Mouse (Mus musculus) testis, adult 2 months (tissue): ENCODE data around the gene CN725425. TPM values are rescaled to one million over a fixed set of nuclear protein-coding genes. Genes with fewer than 3 reads are reported as not detected.

Experiments used
- H3K27ac ChIP-seq: fragments of 200-500 bp; 2 replicates; pipeline ENCODE4 v1.5.1; 2012; ENCODE audit warnings: low read depth, low read length; ENCODE audit not compliant: control insufficient read depth, insufficient read depth
- H3K27me3 ChIP-seq: fragments of 200-500 bp; 2 replicates; pipeline ENCODE4 v1.6.1; 2012; ENCODE audit warnings: mild to moderate bottlenecking, low read length, moderate library complexity; ENCODE audit not compliant: control insufficient read depth, insufficient read depth
- H3K36me3 ChIP-seq: fragments of 200-500 bp; 2 replicates; pipeline ENCODE4 v1.6.1; 2012; ENCODE audit warnings: mild to moderate bottlenecking, low read length; ENCODE audit not compliant: control insufficient read depth, insufficient read depth
- H3K4me1 ChIP-seq: fragments of 200-500 bp; 2 replicates; pipeline ENCODE4 v1.6.1; 2012; ENCODE audit warnings: low read length; ENCODE audit not compliant: control insufficient read depth, insufficient read depth
- H3K4me3 ChIP-seq: fragments of 200-500 bp; 2 replicates; pipeline ENCODE4 v1.5.1; 2012; ENCODE audit warnings: low read depth, mild to moderate bottlenecking, low read length, moderate library complexity, mixed read lengths; ENCODE audit not compliant: control insufficient read depth
- CTCF ChIP-seq: fragments of 200-500 bp; IDR thresholded peaks from 2 replicates; pipeline ENCODE4 v1.5.1; 2012; ENCODE audit warnings: low read depth, mild to moderate bottlenecking, inconsistent platforms, low read length, moderate library complexity; ENCODE audit not compliant: control insufficient read depth, insufficient read depth, insufficient replicate concordance
- POLR2A ChIP-seq: fragments of 200-500 bp; IDR thresholded peaks from 2 replicates; pipeline ENCODE4 v1.6.1; 2012; ENCODE audit warnings: low read depth, mild to moderate bottlenecking, inconsistent platforms, low read length, moderate library complexity; ENCODE audit not compliant: control insufficient read depth
- polyA plus RNA-seq: library from polyadenylated mRNA; depleted of rRNA; stranded (reverse); fragments of >200 nt; gene quantifications from 2 replicates; pipeline ENCODE4 v1.2.3, GENCODE M21; 2012; rRNA removed

The CN725425 gene
- polyA plus RNA-seq: 1.8 and 2.6 TPM in 2 replicates

DNA sequence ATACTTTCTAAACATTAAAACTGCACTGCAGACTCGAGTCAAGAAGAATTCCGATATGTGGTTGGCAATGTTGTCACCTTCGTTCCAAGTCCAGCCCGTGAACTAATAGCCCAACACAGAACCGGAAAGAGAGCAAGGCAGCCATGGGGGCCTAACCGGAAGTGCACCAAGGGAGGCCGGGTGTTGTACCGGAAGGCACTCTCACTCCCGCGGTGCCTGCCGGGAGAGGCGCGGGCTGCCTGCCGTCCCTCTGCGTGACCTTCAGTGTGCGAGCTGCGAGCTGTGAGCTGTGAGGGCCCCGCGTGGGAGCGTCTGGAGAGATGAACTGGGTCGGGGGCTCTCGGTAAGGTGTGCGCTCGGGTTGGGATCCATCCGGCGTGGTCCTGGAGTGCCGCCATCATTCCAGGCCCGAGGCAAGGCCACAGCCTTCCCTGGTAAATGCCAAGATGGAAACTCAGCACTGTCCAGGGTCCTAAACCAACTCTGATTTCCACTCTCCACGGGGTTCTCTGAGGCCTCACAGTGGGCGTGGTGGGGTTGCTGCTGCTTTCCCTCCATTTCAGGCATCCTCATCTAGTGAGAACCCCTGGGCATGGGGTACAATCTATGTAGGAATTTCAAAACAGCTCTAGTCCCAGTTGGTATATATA is at the start of gene CN725425:
Gene CN725425 (plus strand): TSS at position 239 of the 650 bp plus-strand sequence.
- H3K36me3 ChIP-seq: no peaks in the 10 kb centered on the region
- no peaks in the 10 kb centered on the region for H3K4me1 ChIP-seq
- no peaks in the 10 kb centered on the region for H3K27me3 ChIP-seq
- H3K4me3 ChIP-seq: peak within 1 kb of the TSS; percentile 85
- H3K27ac ChIP-seq: no peak within 1 kb of the TSS
- no peak for TF ChIP-seq CTCF
- peak; percentile 67; the same call in 1 of the 2 replicates for TF ChIP-seq POLR2A

GRCm38 (mm10) chr15:91152592-91152991 is 46.7 kb upstream of the CN725425 start:
- no peak for TF ChIP-seq POLR2A
- TF ChIP-seq CTCF: no peak
- H3K36me3 ChIP-seq: no peaks in the 10 kb centered on the region
- H3K27me3 ChIP-seq: no peaks in the 10 kb centered on the region
- H3K4me3 ChIP-seq: no peak overlapping the region
- no peaks in the 10 kb centered on the region for H3K4me1 ChIP-seq
- H3K27ac ChIP-seq: no peak overlapping the region

- Histone ChIP-seq H3K4me1 (no peaks in the 10 kb centered on the region), H3K27ac (no peak overlapping the region), H3K4me3 (no peak overlapping the region), H3K27me3 (no peaks in the 10 kb centered on the region), H3K36me3 (no peaks in the 10 kb centered on the region)
- no peak for TF ChIP-seq POLR2A
- no peak for TF ChIP-seq CTCF
These were observed 46.0 kb upstream of the CN725425 start for GRCm38 (mm10) chr15:91153311-91153710.

GRCm38 (mm10) chr15:91161153-91161552 is 38.1 kb upstream of the CN725425 start:
- Histone ChIP-seq H3K27me3 (no peaks in the 10 kb centered on the region), H3K4me1 (no peaks in the 10 kb centered on the region), H3K36me3 (no peaks in the 10 kb centered on the region), H3K27ac (no peak overlapping the region), H3K4me3 (no peak overlapping the region)
- TF ChIP-seq CTCF: no peak
- no peak for TF ChIP-seq POLR2A

GRCm38 (mm10) chr15:91163454-91163853 is 35.8 kb upstream of the CN725425 start:
- no peaks in the 10 kb centered on the region for H3K36me3 ChIP-seq
- no peaks in the 10 kb centered on the region for H3K4me1 ChIP-seq
- H3K27ac ChIP-seq: no peak overlapping the region
- no peak overlapping the region for H3K4me3 ChIP-seq
- TF ChIP-seq CTCF (no peak), POLR2A (no peak)
- no peaks in the 10 kb centered on the region for H3K27me3 ChIP-seq

DNA sequence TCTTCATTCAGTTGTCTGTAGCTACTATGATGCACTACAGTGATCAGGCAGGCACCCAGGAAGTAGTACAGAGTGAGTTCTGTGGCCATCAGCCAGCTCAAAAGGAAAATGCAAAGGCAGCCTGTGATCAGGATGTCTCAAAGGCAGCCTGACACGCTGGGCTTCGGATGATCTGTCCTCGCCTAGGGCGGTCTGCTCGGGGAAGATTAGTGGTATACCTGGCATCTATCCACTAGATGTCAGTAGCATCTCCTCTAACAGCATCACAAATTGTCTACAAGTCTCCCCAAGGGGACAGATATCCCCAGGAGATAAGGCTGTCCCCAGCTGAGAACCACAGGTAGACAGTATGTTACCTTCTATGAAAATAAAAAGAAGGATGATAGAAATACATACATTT is 34.3 kb upstream of the CN725425 start:
- H3K27ac ChIP-seq: no peak overlapping the region
- no peak for TF ChIP-seq POLR2A
- TF ChIP-seq CTCF: no peak
- no peaks in the 10 kb centered on the region for H3K4me1 ChIP-seq
- H3K27me3 ChIP-seq: no peaks in the 10 kb centered on the region
- no peaks in the 10 kb centered on the region for H3K36me3 ChIP-seq
- no peak overlapping the region for H3K4me3 ChIP-seq

DNA sequence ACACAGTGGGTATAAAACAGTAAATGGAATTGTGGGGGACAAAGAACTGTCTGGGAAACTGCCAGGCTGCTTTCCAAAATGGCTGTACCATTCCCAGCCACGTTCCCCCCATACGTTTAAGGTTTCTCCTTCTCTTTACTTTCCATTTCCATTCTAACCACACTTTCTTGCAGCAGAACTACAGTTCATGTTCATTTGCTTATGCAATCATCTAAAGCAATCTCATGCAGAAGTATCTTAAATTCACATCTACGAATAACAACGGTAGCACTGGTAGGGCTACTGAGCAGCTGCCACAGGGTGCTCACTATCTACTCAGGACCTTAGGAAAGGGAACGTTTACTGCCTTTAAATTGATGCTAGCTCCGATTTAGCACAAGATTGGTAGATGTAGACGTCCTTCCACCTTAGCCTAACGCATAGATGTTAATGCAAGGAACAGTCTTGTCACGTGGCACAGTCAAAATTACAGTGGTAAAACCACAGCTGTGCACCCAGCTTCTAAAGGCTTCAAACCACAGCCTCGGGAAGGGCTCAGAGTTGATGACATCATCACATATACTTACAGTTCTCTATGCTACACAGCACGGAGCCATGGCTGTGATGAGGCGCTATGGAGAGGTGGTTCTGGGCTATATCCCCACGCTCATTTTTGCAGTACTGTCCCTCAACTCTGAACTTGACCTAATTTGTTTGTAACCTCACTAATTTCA is 31.3 kb upstream of the CN725425 start:
- no peak overlapping the region for H3K4me3 ChIP-seq
- no peak for TF ChIP-seq CTCF
- no peak for TF ChIP-seq POLR2A
- H3K36me3 ChIP-seq: no peaks in the 10 kb centered on the region
- H3K27me3 ChIP-seq: no peaks in the 10 kb centered on the region
- no peak overlapping the region for H3K27ac ChIP-seq
- H3K4me1 ChIP-seq: no peaks in the 10 kb centered on the region
